Mouse (Mus musculus) bone marrow macrophage, adult 2 months (primary cell): ENCODE measurements at regions not wholly inside any gene's neighbourhood (a gene's known extent, or its start where the extent isn't known, plus 50 kb on each side); places are given as distances from the start of the nearest gene placed in this dataset.

ENCODE experiments used
- H3K27ac ChIP-seq: 2 replicates; pipeline ENCODE4 v1.5.1; 2012; ENCODE audit warnings: low read depth, low read length; ENCODE audit not compliant: insufficient read depth
- H3K4me1 ChIP-seq: 2 replicates; pipeline ENCODE4 v1.6.1; 2012; ENCODE audit warnings: low read length; ENCODE audit not compliant: control insufficient read depth, insufficient read depth
- H3K4me3 ChIP-seq: 2 replicates; pipeline ENCODE4 v1.5.1; 2012; ENCODE audit warnings: mild to moderate bottlenecking, low read length, moderate library complexity; ENCODE audit not compliant: insufficient read depth
- CTCF ChIP-seq: IDR thresholded peaks from 2 replicates; pipeline ENCODE4 v1.5.1; 2012; ENCODE audit warnings: low read depth, mild to moderate bottlenecking, low read length, moderate library complexity
- POLR2A ChIP-seq: IDR thresholded peaks from 2 replicates; pipeline ENCODE4 v1.6.1; 2012; ENCODE audit warnings: mild to moderate bottlenecking, low read depth, low read length, borderline replicate concordance

GRCm38 (mm10) chr14:87295206-87295605, 121.2 kb upstream of the Tdrd3 start:
- Histone ChIP-seq H3K27ac (no peak overlapping the region), H3K4me3 (no peak overlapping the region), H3K4me1 (no peaks in the 10 kb centered on the region)
- TF ChIP-seq POLR2A, result no peak
- no peak for TF ChIP-seq CTCF

- TF ChIP-seq POLR2A (no peak), CTCF (no peak)
- H3K27ac ChIP-seq, result no peak overlapping the region
- H3K4me1 ChIP-seq, result no peaks in the 10 kb centered on the region
- no peak overlapping the region for H3K4me3 ChIP-seq
Observed at GRCm38 (mm10) chr14:87297160-87297559, 119.3 kb upstream of the Tdrd3 start.

GRCm38 (mm10) chr14:87300838-87301237, 115.6 kb upstream of the Tdrd3 start:
- TF ChIP-seq POLR2A (no peak), CTCF (no peak)

GRCm38 (mm10) chr14:87301564-87301963, 114.9 kb upstream of the Tdrd3 start:
- TF ChIP-seq POLR2A (no peak), CTCF (no peak)
- Histone ChIP-seq H3K27ac (no peak overlapping the region), H3K4me1 (no peaks in the 10 kb centered on the region), H3K4me3 (no peak overlapping the region)

More at GRCm38 (mm10) chr14:87300838-87301237, 115.6 kb upstream of the Tdrd3 start:
- Histone ChIP-seq H3K4me3 (no peak overlapping the region), H3K4me1 (no peaks in the 10 kb centered on the region), H3K27ac (no peak overlapping the region)

GRCm38 (mm10) chr14:87305481-87305880, 111.0 kb upstream of the Tdrd3 start:
- Histone ChIP-seq H3K27ac (no peak overlapping the region), H3K4me3 (no peak overlapping the region), H3K4me1 (no peaks in the 10 kb centered on the region)
- TF ChIP-seq CTCF (no peak), POLR2A (no peak)

GRCm38 (mm10) chr14:87306011-87306410, 110.4 kb upstream of the Tdrd3 start:
- no peak overlapping the region for H3K4me3 ChIP-seq
- no peaks in the 10 kb centered on the region for H3K4me1 ChIP-seq
- no peak overlapping the region for H3K27ac ChIP-seq
- TF ChIP-seq POLR2A, result no peak
- no peak for TF ChIP-seq CTCF

- Histone ChIP-seq H3K4me1 (no peaks in the 10 kb centered on the region), H3K4me3 (no peak overlapping the region), H3K27ac (no peak overlapping the region)
- TF ChIP-seq POLR2A (no peak), CTCF (no peak)
Observed at GRCm38 (mm10) chr14:87308016-87308415, 108.4 kb upstream of the Tdrd3 start.

GRCm38 (mm10) chr14:87312318-87312717, 104.1 kb upstream of the Tdrd3 start:
- Histone ChIP-seq H3K4me3 (no peak overlapping the region), H3K27ac (no peak overlapping the region), H3K4me1 (no peaks in the 10 kb centered on the region)
- TF ChIP-seq CTCF (no peak), POLR2A (no peak)

- H3K27ac ChIP-seq, result no peak overlapping the region
Observed at GRCm38 (mm10) chr14:87314999-87315732, 101.3 kb upstream of the Tdrd3 start.

GRCm38 (mm10) chr14:87327841-87328240, 88.6 kb upstream of the Tdrd3 start:
- H3K4me1 ChIP-seq, result no peaks in the 10 kb centered on the region
- no peak overlapping the region for H3K27ac ChIP-seq
- TF ChIP-seq CTCF, result no peak
- TF ChIP-seq POLR2A, result no peak

More at GRCm38 (mm10) chr14:87314999-87315732, 101.3 kb upstream of the Tdrd3 start:
- H3K4me1 ChIP-seq, result no peaks in the 10 kb centered on the region
- no peak overlapping the region for H3K4me3 ChIP-seq
- no peak for TF ChIP-seq CTCF
- TF ChIP-seq POLR2A, result no peak

GRCm38 (mm10) chr14:87337950-87338526, 78.4 kb upstream of the Tdrd3 start:
- Histone ChIP-seq H3K27ac (no peak overlapping the region), H3K4me1 (no peaks in the 10 kb centered on the region), H3K4me3 (no peak overlapping the region)
- TF ChIP-seq POLR2A (no peak), CTCF (no peak)

More at GRCm38 (mm10) chr14:87327841-87328240, 88.6 kb upstream of the Tdrd3 start:
- no peak overlapping the region for H3K4me3 ChIP-seq
